Mouse (Mus musculus): ENCODE data around the gene Gm20388. TPM values are rescaled to one million over a fixed set of nuclear protein-coding genes. Genes with fewer than 3 reads are reported as not detected.

Gene Gm20388
- polyA plus RNA-seq, 1 experiment from 2014 or later = not detected

GRCm38 (mm10) chr8:123786644-123787043 is 3876.0 kb downstream of the Gm20388 start:
- ATAC-seq (ENCODE audit: insufficient number of reproducible peaks, low FRiP score, low TSS enrichment, low read depth) (no peak), DNase-seq (ENCODE audit: low spot score) (no peak)
- Histone ChIP-seq H3K4me2 (ENCODE audit: low read depth, severe bottlenecking) (no peak overlapping the region), H3K9ac (ENCODE audit: low read length) (no peak overlapping the region), H3K4me1 (ENCODE audit: control insufficient read depth, insufficient read depth, low read length) (no peaks in the 10 kb centered on the region), H3K9me3 (ENCODE audit: control insufficient read depth, low read length) (no peaks in the 10 kb centered on the region), H3K36me3 (ENCODE audit: control insufficient read depth, insufficient read depth, low read length) (no peaks in the 10 kb centered on the region), H3K4me3 (ENCODE audit: low read depth, low read length) (no peak overlapping the region), H3K27me3 (ENCODE audit: control insufficient read depth, insufficient read depth, low read length) (no peaks in the 10 kb centered on the region), H3K27ac (replicated peaks; ENCODE audit: low read depth, low read length) (no peak overlapping the region)
- WGBS = 80% methylated on average over 6 of the region's 6 CpGs

- no peak overlapping the region for H3K4me3 ChIP-seq (ENCODE audit: low read depth, low read length)
- 54% methylated on average over 21 of the region's 21 CpGs for WGBS
- no peak overlapping the region for H3K9ac ChIP-seq (ENCODE audit: low read length)
- H3K4me1 ChIP-seq (ENCODE audit: control insufficient read depth, insufficient read depth, low read length) = no peaks in the 10 kb centered on the region
- DNase-seq (ENCODE audit: low spot score) = no peak
- no peak overlapping the region; the same call in 1 of the 2 replicates for H3K4me2 ChIP-seq (ENCODE audit: low read depth, severe bottlenecking)
- H3K27ac ChIP-seq (replicated peaks; ENCODE audit: low read depth, low read length) = no peak overlapping the region
- H3K36me3 ChIP-seq (ENCODE audit: control insufficient read depth, insufficient read depth, low read length) = no peaks in the 10 kb centered on the region
- no peak for ATAC-seq (ENCODE audit: insufficient number of reproducible peaks, low FRiP score, low TSS enrichment, low read depth)
- no peaks in the 10 kb centered on the region for H3K9me3 ChIP-seq (ENCODE audit: control insufficient read depth, low read length)
- no peaks in the 10 kb centered on the region for H3K27me3 ChIP-seq (ENCODE audit: control insufficient read depth, insufficient read depth, low read length)
These were observed 3876.7 kb downstream of the Gm20388 start for GRCm38 (mm10) chr8:123787254-123787897.

GRCm38 (mm10) chr8:123788416-123789170 is 3878.0 kb downstream of the Gm20388 start:
- 48% methylated on average over 14 of the region's 14 CpGs for WGBS
- ATAC-seq (ENCODE audit: insufficient number of reproducible peaks, low FRiP score, low TSS enrichment, low read depth) (no peak), DNase-seq (ENCODE audit: low spot score) (no peak)
- H3K27ac ChIP-seq (replicated peaks; ENCODE audit: low read depth, low read length) = no peak overlapping the region
- no peak overlapping the region for H3K4me2 ChIP-seq (ENCODE audit: low read depth, severe bottlenecking)
- no peaks in the 10 kb centered on the region for H3K27me3 ChIP-seq (ENCODE audit: control insufficient read depth, insufficient read depth, low read length)
- H3K4me1 ChIP-seq (ENCODE audit: control insufficient read depth, insufficient read depth, low read length) = no peaks in the 10 kb centered on the region
- H3K4me3 ChIP-seq (ENCODE audit: low read depth, low read length) = no peak overlapping the region
- no peaks in the 10 kb centered on the region for H3K36me3 ChIP-seq (ENCODE audit: control insufficient read depth, insufficient read depth, low read length)
- no peaks in the 10 kb centered on the region for H3K9me3 ChIP-seq (ENCODE audit: control insufficient read depth, low read length)
- no peak overlapping the region for H3K9ac ChIP-seq (ENCODE audit: low read length)

GRCm38 (mm10) chr8:123789461-123789860 is 3878.8 kb downstream of the Gm20388 start:
- Histone ChIP-seq H3K27ac (replicated peaks; ENCODE audit: low read depth, low read length) (no peak overlapping the region), H3K36me3 (ENCODE audit: control insufficient read depth, insufficient read depth, low read length) (no peaks in the 10 kb centered on the region), H3K4me2 (ENCODE audit: low read depth, severe bottlenecking) (no peak overlapping the region), H3K9me3 (ENCODE audit: control insufficient read depth, low read length) (no peaks in the 10 kb centered on the region), H3K9ac (ENCODE audit: low read length) (no peak overlapping the region), H3K4me3 (ENCODE audit: low read depth, low read length) (no peak overlapping the region), H3K4me1 (ENCODE audit: control insufficient read depth, insufficient read depth, low read length) (no peaks in the 10 kb centered on the region), H3K27me3 (ENCODE audit: control insufficient read depth, insufficient read depth, low read length) (no peaks in the 10 kb centered on the region)
- ATAC-seq (ENCODE audit: insufficient number of reproducible peaks, low FRiP score, low TSS enrichment, low read depth) = no peak
- DNase-seq (ENCODE audit: low spot score) = no peak
- WGBS = 72% methylated on average over 9 of the region's 9 CpGs

- Histone ChIP-seq H3K36me3 (ENCODE audit: control insufficient read depth, insufficient read depth, low read length) (no peaks in the 10 kb centered on the region), H3K9me3 (ENCODE audit: control insufficient read depth, low read length) (no peaks in the 10 kb centered on the region), H3K4me1 (ENCODE audit: control insufficient read depth, insufficient read depth, low read length) (no peaks in the 10 kb centered on the region), H3K4me3 (ENCODE audit: low read depth, low read length) (no peak overlapping the region), H3K27ac (replicated peaks; ENCODE audit: low read depth, low read length) (no peak overlapping the region), H3K9ac (ENCODE audit: low read length) (no peak overlapping the region), H3K27me3 (ENCODE audit: control insufficient read depth, insufficient read depth, low read length) (no peaks in the 10 kb centered on the region), H3K4me2 (ENCODE audit: low read depth, severe bottlenecking) (no peak overlapping the region)
- WGBS = 5% methylated on average over 4 of the region's 4 CpGs
- peak; percentile 97 for DNase-seq (ENCODE audit: low spot score)
- no peak for ATAC-seq (ENCODE audit: insufficient number of reproducible peaks, low FRiP score, low TSS enrichment, low read depth)
These were observed 3879.3 kb downstream of the Gm20388 start for GRCm38 (mm10) chr8:123789970-123790369.

- WGBS = 83% methylated on average over 16 of the region's 16 CpGs
These were observed 3880.6 kb downstream of the Gm20388 start for GRCm38 (mm10) chr8:123791101-123791844.

DNA sequence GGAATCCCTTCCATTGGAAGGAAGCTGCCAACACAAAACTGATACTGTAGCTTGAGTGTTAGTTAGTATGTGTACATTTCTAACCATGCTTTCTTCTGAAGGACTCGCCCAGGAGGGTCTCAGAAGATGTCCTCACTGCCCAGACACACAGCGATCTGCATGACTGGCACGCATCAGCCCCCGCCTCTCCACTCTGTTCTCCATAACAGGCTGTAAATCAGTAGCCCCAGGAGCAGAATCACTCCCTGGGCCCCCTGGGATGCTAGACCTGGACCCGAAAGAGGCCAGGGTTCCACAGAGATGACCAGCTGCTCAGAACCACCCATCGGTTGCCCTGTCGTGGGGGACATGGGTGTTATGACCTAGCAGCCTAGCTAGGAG is 3881.2 kb downstream of the Gm20388 start:
- H3K27ac ChIP-seq (replicated peaks; ENCODE audit: low read depth, low read length) = no peak overlapping the region
- H3K4me2 ChIP-seq (ENCODE audit: low read depth, severe bottlenecking) = no peak overlapping the region
- H3K4me1 ChIP-seq (ENCODE audit: control insufficient read depth, insufficient read depth, low read length) = no peaks in the 10 kb centered on the region
- no peak for DNase-seq (ENCODE audit: low spot score)
- no peaks in the 10 kb centered on the region for H3K9me3 ChIP-seq (ENCODE audit: control insufficient read depth, low read length)
- H3K9ac ChIP-seq (ENCODE audit: low read length) = no peak overlapping the region
- H3K36me3 ChIP-seq (ENCODE audit: control insufficient read depth, insufficient read depth, low read length) = no peaks in the 10 kb centered on the region
- no peaks in the 10 kb centered on the region for H3K27me3 ChIP-seq (ENCODE audit: control insufficient read depth, insufficient read depth, low read length)
- no peak overlapping the region for H3K4me3 ChIP-seq (ENCODE audit: low read depth, low read length)
- 80% methylated on average over 7 of the region's 7 CpGs for WGBS
- no peak for ATAC-seq (ENCODE audit: insufficient number of reproducible peaks, low FRiP score, low TSS enrichment, low read depth)

More at GRCm38 (mm10) chr8:123791101-123791844, 3880.6 kb downstream of the Gm20388 start:
- H3K4me3 ChIP-seq (ENCODE audit: low read depth, low read length) = no peak overlapping the region
- no peak overlapping the region for H3K4me2 ChIP-seq (ENCODE audit: low read depth, severe bottlenecking)
- no peaks in the 10 kb centered on the region for H3K4me1 ChIP-seq (ENCODE audit: control insufficient read depth, insufficient read depth, low read length)
- no peaks in the 10 kb centered on the region for H3K27me3 ChIP-seq (ENCODE audit: control insufficient read depth, insufficient read depth, low read length)
- H3K9me3 ChIP-seq (ENCODE audit: control insufficient read depth, low read length) = no peaks in the 10 kb centered on the region
- DNase-seq (ENCODE audit: low spot score) (no peak), ATAC-seq (ENCODE audit: insufficient number of reproducible peaks, low FRiP score, low TSS enrichment, low read depth) (no peak)
- H3K27ac ChIP-seq (replicated peaks; ENCODE audit: low read depth, low read length) = no peak overlapping the region
- H3K9ac ChIP-seq (ENCODE audit: low read length) = no peak overlapping the region
- no peaks in the 10 kb centered on the region for H3K36me3 ChIP-seq (ENCODE audit: control insufficient read depth, insufficient read depth, low read length)

GRCm38 (mm10) chr8:123793900-123794299 is 3883.3 kb downstream of the Gm20388 start:
- no peaks in the 10 kb centered on the region for H3K9me3 ChIP-seq (ENCODE audit: control insufficient read depth, low read length)
- DNase-seq (ENCODE audit: low spot score) (no peak), ATAC-seq (ENCODE audit: insufficient number of reproducible peaks, low FRiP score, low TSS enrichment, low read depth) (no peak)
- H3K4me1 ChIP-seq (ENCODE audit: control insufficient read depth, insufficient read depth, low read length) = no peaks in the 10 kb centered on the region
- no peak overlapping the region for H3K4me3 ChIP-seq (ENCODE audit: low read depth, low read length)
- no peaks in the 10 kb centered on the region for H3K27me3 ChIP-seq (ENCODE audit: control insufficient read depth, insufficient read depth, low read length)
- no peaks in the 10 kb centered on the region for H3K36me3 ChIP-seq (ENCODE audit: control insufficient read depth, insufficient read depth, low read length)
- H3K9ac ChIP-seq (ENCODE audit: low read length) = no peak overlapping the region
- H3K4me2 ChIP-seq (ENCODE audit: low read depth, severe bottlenecking) = no peak overlapping the region
- 36% methylated on average over 10 of the region's 10 CpGs for WGBS
- H3K27ac ChIP-seq (replicated peaks; ENCODE audit: low read depth, low read length) = no peak overlapping the region
